Mouse (Mus musculus) lung, adult 2 months (tissue): ENCODE results near the gene Kdm4b.

Experiments
- CTCF ChIP-seq: fragments of 200-500 bp; IDR thresholded peaks from 2 replicates; pipeline ENCODE4 v1.5.1; 2011; ENCODE audit warnings: mild to moderate bottlenecking, low read length, control low read depth; ENCODE audit not compliant: insufficient read depth
- POLR2A ChIP-seq: fragments of 200-500 bp; IDR thresholded peaks from 2 replicates; pipeline ENCODE4 v1.6.1; 2011; ENCODE audit warnings: low read depth, mild to moderate bottlenecking, control low read depth, low read length, borderline replicate concordance; ENCODE audit errors: extremely low read depth

DNA sequence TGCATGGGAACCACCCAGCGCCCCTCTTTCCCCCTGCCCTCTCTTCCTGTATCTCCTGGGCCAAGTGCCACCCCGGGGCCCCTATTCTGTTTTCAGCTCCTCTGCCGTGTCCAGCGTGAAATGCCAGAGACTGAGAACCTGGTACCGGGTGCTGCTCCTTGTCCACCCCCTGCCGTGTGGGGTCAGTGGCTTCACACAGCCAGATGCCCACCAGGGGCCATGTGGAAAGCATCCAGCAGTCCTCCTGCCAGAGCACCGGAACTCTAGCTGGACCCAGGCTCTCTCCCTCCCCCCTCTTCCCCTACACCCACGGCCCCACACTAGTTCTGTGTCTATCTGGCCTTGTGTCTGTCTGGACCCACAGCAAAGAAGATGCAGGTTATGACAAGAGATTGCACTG is 81.5 kb downstream of the Kdm4b start:
- TF ChIP-seq CTCF (no peak), POLR2A (no peak)
